Mouse (Mus musculus) MN1 (cell line): Measurements from ENCODE around the gene Cradd.

Source experiments
- DNase-seq: peaks from one replicate; pipeline ENCODE4 v3.0.0-alpha.2; 2016; ENCODE audit warnings: low spot score

Gene Cradd

GRCm38 (mm10) chr10:95269151-95269550, 54.8 kb downstream of the Cradd start:
- no peak for DNase-seq

- DNase-seq: no peak
Observed at GRCm38 (mm10) chr10:95268366-95268765, 55.6 kb downstream of the Cradd start.

GRCm38 (mm10) chr10:95266983-95267382, 57.0 kb downstream of the Cradd start:
- DNase-seq: peak; percentile 26

GRCm38 (mm10) chr10:95266041-95266762, 57.7 kb downstream of the Cradd start:
- peak; percentile 48 for DNase-seq

GRCm38 (mm10) chr10:95265576-95265975, 58.4 kb downstream of the Cradd start:
- DNase-seq: no peak

GRCm38 (mm10) chr10:95264485-95265321, 59.2 kb downstream of the Cradd start:
- peak; percentile 58 for DNase-seq

GRCm38 (mm10) chr10:95262388-95262787, 61.5 kb downstream of the Cradd start:
- peak; percentile 43 for DNase-seq

GRCm38 (mm10) chr10:95261279-95261678, 62.7 kb downstream of the Cradd start:
- DNase-seq: no peak

GRCm38 (mm10) chr10:95260420-95260819, 63.5 kb downstream of the Cradd start:
- no peak for DNase-seq

- DNase-seq: no peak
Observed at GRCm38 (mm10) chr10:95258471-95259155, 65.3 kb downstream of the Cradd start.

- no peak for DNase-seq
Observed at GRCm38 (mm10) chr10:95257979-95258378, 66.0 kb downstream of the Cradd start.

- no peak for DNase-seq
Observed at GRCm38 (mm10) chr10:95256095-95256494, 67.8 kb downstream of the Cradd start.

- DNase-seq: no peak
Observed at GRCm38 (mm10) chr10:95255018-95255680, 68.8 kb downstream of the Cradd start.

GRCm38 (mm10) chr10:95254453-95255001, 69.4 kb downstream of the Cradd start:
- no peak for DNase-seq

- no peak for DNase-seq
Observed at GRCm38 (mm10) chr10:95254046-95254445, 69.9 kb downstream of the Cradd start.

GRCm38 (mm10) chr10:95251674-95252073, 72.3 kb downstream of the Cradd start:
- DNase-seq: no peak

GRCm38 (mm10) chr10:95248362-95248761, 75.6 kb downstream of the Cradd start:
- DNase-seq: peak; percentile 60

GRCm38 (mm10) chr10:95246696-95247095, 77.2 kb downstream of the Cradd start:
- DNase-seq: no peak

GRCm38 (mm10) chr10:95245680-95245982, 78.3 kb downstream of the Cradd start:
- no peak for DNase-seq

- DNase-seq: no peak
Observed at GRCm38 (mm10) chr10:95244961-95245679, 78.8 kb downstream of the Cradd start.
